Mouse (Mus musculus) E14TG2a.4 (cell line): Measurements from ENCODE around the gene Carm1.
A peak's percentile ranks its signal among the peaks of the same experiment; 100 is the strongest.
"Not testable (repeated sequence)": the region's sequence is repeated elsewhere in the genome, so short reads cannot be mapped to it uniquely, and the experiment has no call there.

Experiments used
- H3K27me3 ChIP-seq: 2 replicates; pipeline ENCODE4 v1.6.1; 2014; ENCODE audit warnings: low read length, control low read depth; ENCODE audit not compliant: insufficient read depth
- H3K36me3 ChIP-seq: 2 replicates; pipeline ENCODE4 v1.6.1; 2014; ENCODE audit warnings: low read length, control low read depth; ENCODE audit not compliant: insufficient read depth
- H3K4me1 ChIP-seq: replicated peaks from 2 replicates; pipeline ENCODE4 v1.6.1; 2014; ENCODE audit warnings: low read depth, low read length, control low read depth
- H3K4me3 ChIP-seq: replicated peaks from 2 replicates; pipeline ENCODE4 v1.5.1; 2014; ENCODE audit warnings: mild to moderate bottlenecking, low read length
- H3K9me3 ChIP-seq: 2 replicates; pipeline ENCODE4 v1.6.1; 2014; ENCODE audit warnings: low read length, control low read depth
- CTCF ChIP-seq: conservative IDR thresholded peaks from 2 replicates; pipeline ENCODE4 v1.5.1; 2014; ENCODE audit warnings: low read length
- NANOG ChIP-seq: IDR thresholded peaks from 2 replicates; pipeline ENCODE4 v1.6.1; 2014; ENCODE audit warnings: borderline replicate concordance, low read length, mixed read lengths
- POU5F1 ChIP-seq: IDR thresholded peaks from 2 replicates; pipeline ENCODE4 v1.6.1; 2014; ENCODE audit warnings: low read length, borderline replicate concordance

The Carm1 gene

DNA sequence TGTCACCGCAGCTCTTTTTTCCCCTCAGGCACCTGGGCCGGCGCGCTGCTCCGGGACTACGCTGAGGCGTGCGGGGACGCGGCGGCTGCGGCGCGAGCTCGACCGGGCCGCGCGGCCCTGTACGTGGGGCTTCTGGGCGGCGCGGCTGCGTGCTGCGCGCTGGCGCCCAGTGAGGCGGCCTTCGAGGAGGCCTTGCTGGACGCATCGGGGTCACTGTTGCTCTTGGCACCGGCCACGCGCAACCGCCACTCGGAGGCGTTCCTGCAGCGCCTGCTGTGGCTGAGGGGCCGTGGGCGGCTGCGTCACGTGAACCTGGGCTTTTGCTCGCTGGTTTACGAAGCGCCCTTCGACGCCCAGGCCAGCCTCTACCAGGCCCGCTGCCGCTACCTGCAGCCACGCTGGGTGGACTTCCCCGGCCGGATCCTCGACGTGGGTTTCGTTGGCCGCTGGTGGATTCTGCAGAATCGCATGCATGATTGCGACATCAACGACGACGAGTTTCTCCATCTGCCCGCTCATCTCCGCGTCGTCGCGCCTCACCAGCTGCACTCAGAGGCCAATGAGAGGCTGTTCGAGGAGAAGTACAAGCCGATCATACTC is 46.5 kb downstream of the Carm1 start:
- no peaks in the 10 kb centered on the region for H3K9me3 ChIP-seq
- TF ChIP-seq NANOG (no peak), POU5F1 (no peak), CTCF (no peak)
- H3K4me1 ChIP-seq = peaks cover 55% of the 10 kb centered on the region

DNA sequence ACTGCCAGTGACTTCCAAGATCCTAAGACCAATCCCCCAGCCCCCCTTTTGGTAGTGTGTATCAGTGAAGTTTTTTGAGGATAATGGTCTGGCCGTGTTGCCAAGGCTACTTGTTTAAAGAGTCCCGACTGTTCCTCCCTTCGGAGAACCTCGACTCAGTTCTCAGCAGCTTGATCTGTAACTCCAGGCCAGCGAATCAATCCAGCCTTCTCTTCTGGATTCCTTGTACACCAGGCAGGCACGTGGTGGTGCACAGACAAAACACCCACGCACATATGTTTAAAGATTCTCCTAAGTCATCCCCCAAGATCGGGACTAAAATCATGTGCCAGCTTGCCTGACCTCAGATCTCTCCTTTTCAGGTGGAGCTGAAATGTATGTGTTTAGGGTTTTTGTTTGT is 47.7 kb downstream of the Carm1 start:
- H3K4me3 ChIP-seq = peak overlapping the region; percentile 97
- H3K9me3 ChIP-seq, H3K27me3 ChIP-seq: not testable (repeated sequence)
- peaks cover 47% of the 10 kb centered on the region for H3K4me1 ChIP-seq
- H3K36me3 ChIP-seq = peaks cover 59% of the 10 kb centered on the region

More for the DNA sequence above, 46.5 kb downstream of the Carm1 start:
- peaks cover 70% of the 10 kb centered on the region for H3K36me3 ChIP-seq
- H3K4me3 ChIP-seq = peak overlapping the region; percentile 97
- H3K27me3 ChIP-seq = no peaks in the 10 kb centered on the region

DNA sequence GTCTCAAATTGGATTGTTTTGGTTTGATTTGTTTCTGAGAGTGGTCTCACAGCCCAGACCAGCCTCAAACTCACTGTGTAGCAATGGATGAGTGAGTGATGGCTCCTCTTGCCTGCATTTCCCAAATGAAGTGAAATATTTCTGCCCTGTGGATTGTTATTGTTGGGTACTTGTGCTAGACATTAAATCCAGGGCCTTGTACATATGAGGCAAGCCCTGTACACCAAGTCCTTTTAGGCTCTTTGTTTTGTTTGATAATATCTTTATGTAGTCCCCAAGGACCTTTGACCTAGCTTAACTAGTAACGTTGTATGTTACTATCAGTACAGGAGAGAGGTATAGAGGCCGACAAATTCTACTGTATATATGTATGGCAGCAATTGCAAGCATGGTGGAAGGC is 48.1 kb downstream of the Carm1 start:
- TF ChIP-seq CTCF (no peak), NANOG (no peak), POU5F1 (no peak)
- Histone ChIP-seq H3K4me1 (peaks cover 42% of the 10 kb centered on the region), H3K9me3 (no peaks in the 10 kb centered on the region), H3K36me3 (peaks cover 54% of the 10 kb centered on the region), H3K27me3 (no peaks in the 10 kb centered on the region), H3K4me3 (no peak overlapping the region)

DNA sequence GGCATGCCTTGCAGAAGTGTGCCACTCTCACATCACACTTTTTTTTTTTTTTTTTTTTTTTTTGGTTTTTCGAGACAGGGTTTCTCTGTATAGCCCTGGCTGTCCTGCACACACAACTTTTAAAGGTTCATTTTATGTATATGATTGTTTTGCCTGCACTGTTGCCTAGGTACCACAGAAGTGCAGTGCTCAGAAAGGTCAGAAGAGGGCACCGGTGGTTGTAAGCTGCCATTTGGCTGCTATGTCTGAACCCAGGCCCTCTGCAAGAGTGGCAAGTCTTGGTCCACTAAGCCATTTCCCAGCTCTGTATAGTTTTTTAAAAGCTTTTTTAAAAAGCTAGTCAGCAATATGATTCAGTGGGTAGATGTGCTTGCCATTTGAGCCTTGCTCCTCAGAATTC is 51.5 kb downstream of the Carm1 start:
- TF ChIP-seq NANOG (no peak), CTCF (peak; percentile 42)
- H3K36me3 ChIP-seq = peaks cover 32% of the 10 kb centered on the region
- no peaks in the 10 kb centered on the region for H3K9me3 ChIP-seq
- H3K4me1 ChIP-seq = peaks cover 22% of the 10 kb centered on the region
- H3K4me3 ChIP-seq = no peak overlapping the region
- no peaks in the 10 kb centered on the region for H3K27me3 ChIP-seq

DNA sequence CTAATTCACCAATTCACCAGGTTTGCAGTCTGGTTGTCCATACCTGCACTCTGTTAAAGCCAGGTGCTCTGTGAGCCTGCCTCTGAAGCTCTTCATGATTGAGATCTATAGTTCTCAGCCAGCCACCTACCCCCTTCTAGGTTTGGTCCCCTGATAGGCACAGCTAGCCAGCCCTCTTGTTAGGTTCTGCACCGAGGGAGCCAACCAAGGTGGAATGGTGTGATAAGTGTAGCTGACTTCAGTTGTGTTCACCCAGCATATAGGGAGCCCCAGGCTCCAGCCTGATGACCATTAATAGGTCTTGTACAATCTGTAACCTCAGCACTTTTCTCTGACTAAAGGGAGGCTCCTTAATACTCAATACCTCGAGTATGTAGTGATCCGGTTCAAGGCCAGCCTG is 53.5 kb downstream of the Carm1 start:
- Histone ChIP-seq H3K27me3 (no peaks in the 10 kb centered on the region), H3K4me3 (no peak overlapping the region), H3K9me3 (no peaks in the 10 kb centered on the region), H3K4me1 (peaks cover 10% of the 10 kb centered on the region), H3K36me3 (peaks cover 15% of the 10 kb centered on the region)
- TF ChIP-seq POU5F1 (no peak), NANOG (no peak), CTCF (no peak)

DNA sequence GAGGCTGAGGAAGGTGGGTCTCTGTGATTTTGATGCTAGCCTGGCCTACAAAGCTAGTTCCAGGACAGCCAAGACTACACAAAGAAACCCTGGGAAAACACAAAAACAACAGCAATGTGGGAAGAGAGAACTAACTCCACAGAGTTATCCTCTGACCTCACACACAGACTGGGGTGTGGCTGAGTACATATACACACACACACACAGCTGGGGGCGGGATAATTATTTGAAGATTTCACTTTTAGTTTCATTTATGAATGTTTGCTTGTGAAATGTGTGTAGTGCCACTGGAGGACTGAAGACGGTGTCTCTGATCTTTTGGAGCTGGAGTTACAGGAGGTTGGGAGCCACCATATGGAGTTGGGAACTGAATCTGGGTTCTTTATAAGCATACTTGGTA is 54.4 kb downstream of the Carm1 start:
- no peaks in the 10 kb centered on the region for H3K27me3 ChIP-seq
- peaks cover 19% of the 10 kb centered on the region for H3K4me1 ChIP-seq
- peaks cover 7% of the 10 kb centered on the region for H3K36me3 ChIP-seq
- TF ChIP-seq CTCF (no peak), POU5F1 (no peak), NANOG (no peak)
- no peaks in the 10 kb centered on the region for H3K9me3 ChIP-seq
- H3K4me3 ChIP-seq = no peak overlapping the region

DNA sequence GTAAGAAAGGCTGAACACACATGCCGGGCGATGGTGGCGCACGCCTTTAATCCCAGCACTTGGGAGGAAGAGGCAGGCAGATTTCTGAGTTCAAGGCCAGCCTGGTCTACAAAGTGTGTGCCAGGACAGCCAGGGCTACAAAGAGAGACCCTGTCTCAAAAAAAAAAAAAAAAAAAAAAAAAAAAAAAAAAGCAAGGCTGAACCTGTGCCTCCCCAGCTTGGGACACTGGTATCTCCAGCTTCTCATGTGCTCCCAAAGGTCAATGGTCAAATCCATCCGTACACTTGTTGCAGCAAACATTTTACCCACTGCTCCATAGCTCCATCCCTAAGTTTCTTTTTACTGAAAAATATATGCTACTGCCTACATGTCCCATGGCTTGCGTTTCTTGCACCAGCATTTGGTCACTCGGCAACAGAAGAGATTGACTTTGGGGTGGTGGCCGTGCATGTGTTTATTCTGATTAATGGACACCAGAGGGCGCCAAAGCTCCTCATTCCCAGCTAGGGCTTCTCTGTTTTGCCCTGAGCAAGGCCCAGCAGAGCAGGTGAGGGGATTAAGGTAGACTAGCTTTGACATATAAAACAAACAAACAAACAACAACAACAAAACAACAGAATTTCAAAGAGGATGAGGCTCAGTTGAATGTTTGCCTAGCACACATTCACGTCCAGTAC is 55.2 kb downstream of the Carm1 start:
- Histone ChIP-seq H3K4me3 (no peak overlapping the region), H3K27me3 (no peaks in the 10 kb centered on the region), H3K9me3 (no peaks in the 10 kb centered on the region), H3K36me3 (peaks cover 2% of the 10 kb centered on the region; the same call in 1 of the 2 replicates), H3K4me1 (peaks cover 20% of the 10 kb centered on the region)
- TF ChIP-seq CTCF (peak; percentile 69), NANOG (no peak), POU5F1 (no peak)

DNA sequence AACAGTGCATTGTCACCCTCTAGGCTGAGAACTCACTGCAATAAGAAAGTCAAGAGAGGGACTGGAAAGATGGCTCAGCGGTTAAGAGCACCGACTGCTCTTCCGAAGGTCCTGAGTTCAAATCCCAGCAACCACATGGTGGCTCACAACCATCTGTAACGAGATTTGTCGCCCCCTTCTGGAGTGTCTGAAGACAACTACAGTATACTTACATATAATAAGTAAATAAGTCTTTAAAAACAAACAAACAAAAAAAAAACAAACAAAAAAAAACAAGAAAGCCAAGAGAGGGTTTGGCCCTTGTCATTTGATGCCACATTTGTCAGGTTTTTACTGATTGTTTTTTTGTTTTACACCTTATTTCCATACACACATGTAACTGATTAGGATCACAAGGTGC is 57.4 kb downstream of the Carm1 start:
- peaks cover 34% of the 10 kb centered on the region for H3K4me1 ChIP-seq
- H3K36me3 ChIP-seq = no peaks in the 10 kb centered on the region
- H3K27me3 ChIP-seq = no peaks in the 10 kb centered on the region
- no peaks in the 10 kb centered on the region for H3K9me3 ChIP-seq
- no peak for TF ChIP-seq NANOG
- peak; percentile 23; the same call in 1 of the 2 replicates for TF ChIP-seq CTCF
- H3K4me3 ChIP-seq = no peak overlapping the region

DNA sequence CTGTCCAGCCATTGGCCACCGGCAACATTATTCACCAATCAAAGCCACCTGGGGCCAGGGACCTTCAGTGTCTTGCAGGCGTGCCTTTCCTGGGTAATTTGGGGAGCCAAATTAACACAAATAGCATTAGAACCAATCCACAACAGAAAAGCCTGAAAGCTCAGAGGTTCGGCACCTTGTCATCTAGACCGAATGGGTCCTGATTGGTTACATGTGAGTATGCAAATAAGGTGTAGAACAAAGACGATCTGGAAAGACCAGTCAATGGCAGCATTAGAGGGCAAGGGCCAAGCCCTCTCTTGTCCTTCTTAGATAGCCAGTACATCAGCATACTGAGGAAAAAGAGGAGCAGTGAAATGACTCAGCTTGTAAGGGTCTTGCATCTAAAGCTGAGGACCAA is 59.2 kb downstream of the Carm1 start:
- H3K27me3 ChIP-seq = no peaks in the 10 kb centered on the region

More for the DNA sequence above, 59.2 kb downstream of the Carm1 start:
- Histone ChIP-seq H3K9me3 (no peaks in the 10 kb centered on the region), H3K4me3 (no peak overlapping the region), H3K4me1 (peaks cover 50% of the 10 kb centered on the region), H3K36me3 (no peaks in the 10 kb centered on the region)
- TF ChIP-seq NANOG = no peak
- no peak for TF ChIP-seq CTCF
- no peak for TF ChIP-seq POU5F1
